Mouse (Mus musculus): ENCODE measurements around the gene Slc38a7. TPM values are rescaled to one million over a fixed set of nuclear protein-coding genes. Genes with fewer than 3 reads are reported as not detected.
"Not testable (repeated sequence)": the region's sequence is repeated elsewhere in the genome, so short reads cannot be mapped to it uniquely, and the experiment has no call there.

Gene Slc38a7
- polyA plus RNA-seq, 1 experiment from 2014 or later: 39.9 TPM

DNA sequence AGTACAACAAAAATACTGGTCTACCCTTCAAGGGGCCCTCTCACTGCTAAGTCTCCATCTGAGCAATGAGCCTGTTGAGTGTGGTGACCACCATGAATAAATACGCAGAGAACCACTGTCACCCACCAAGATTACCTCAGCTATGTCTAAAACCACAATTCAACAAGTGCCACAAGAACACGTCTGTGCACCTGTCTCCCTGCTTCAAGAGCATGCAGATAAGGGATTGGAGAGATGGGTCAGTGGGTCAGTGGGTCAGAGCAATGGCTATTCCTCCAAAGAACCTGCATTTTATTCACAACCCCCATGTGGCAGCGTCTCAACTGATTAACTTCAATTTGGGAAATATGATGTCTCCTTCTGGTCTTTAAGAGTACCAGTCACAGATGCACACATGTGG, 53.0 kb downstream of the Slc38a7 start:
- no peak for TF ChIP-seq CTCF (IDR thresholded peaks at IDR 0.05; ENCODE audit: low read depth)
- no peaks in the 10 kb centered on the region for H3K27me3 ChIP-seq (replicated peaks; ENCODE audit: control insufficient read depth, insufficient read depth, low read length)
- no peak overlapping the region for H3K4me2 ChIP-seq (replicated peaks; ENCODE audit: low read depth)
- H3K27ac ChIP-seq (ENCODE audit: low read depth, low read length): no peak overlapping the region
- ATAC-seq: no peak
- H3K4me1 ChIP-seq (replicated peaks; ENCODE audit: control insufficient read depth, insufficient read depth, low read length): 0 out of 2 replicates have a peak, but pooled peaks cover 2% of the 10 kb centered on the region
- H3K9ac ChIP-seq (ENCODE audit: low read depth, low read length): no peak overlapping the region
- WGBS: 82% methylated on average over 3 of the region's 3 CpGs
- no peaks in the 10 kb centered on the region for H3K9me3 ChIP-seq (ENCODE audit: control insufficient read depth)
- H3K4me3 ChIP-seq (ENCODE audit: low read depth, low read length): no peak overlapping the region
- H3K36me3 ChIP-seq (ENCODE audit: control insufficient read depth, insufficient read depth): peaks cover 4% of the 10 kb centered on the region

DNA sequence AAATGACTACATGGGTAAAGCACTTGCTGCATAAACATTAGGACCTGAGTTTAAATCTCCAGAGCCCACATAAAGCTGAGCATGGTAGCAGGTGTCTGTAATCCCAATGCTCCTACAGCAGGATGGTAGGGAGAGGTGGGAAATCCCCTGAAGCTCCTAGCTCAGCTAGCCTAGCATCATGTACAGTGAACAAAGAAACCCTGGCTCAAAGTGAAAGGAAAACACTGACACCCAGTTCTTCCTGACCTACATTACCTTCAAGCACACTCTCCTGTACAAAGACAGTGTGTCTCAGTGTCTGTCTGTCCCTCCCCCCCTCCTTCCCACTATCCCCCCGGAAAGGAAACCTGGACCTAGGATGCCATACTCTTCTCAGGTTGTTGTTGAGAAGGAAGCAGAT, 53.4 kb downstream of the Slc38a7 start:
- no peak overlapping the region for H3K4me3 ChIP-seq (ENCODE audit: low read depth, low read length)
- no peak overlapping the region for H3K4me2 ChIP-seq (replicated peaks; ENCODE audit: low read depth)
- no peak overlapping the region for H3K27ac ChIP-seq (ENCODE audit: low read depth, low read length)
- H3K4me1 ChIP-seq (replicated peaks; ENCODE audit: control insufficient read depth, insufficient read depth, low read length): no peaks in the 10 kb centered on the region
- peaks cover 4% of the 10 kb centered on the region for H3K36me3 ChIP-seq (ENCODE audit: control insufficient read depth, insufficient read depth)
- WGBS: 70% methylated on average over 1 of the region's 1 CpGs
- no peak for TF ChIP-seq CTCF (IDR thresholded peaks at IDR 0.05; ENCODE audit: low read depth)
- no peak for ATAC-seq
- no peaks in the 10 kb centered on the region for H3K27me3 ChIP-seq (replicated peaks; ENCODE audit: control insufficient read depth, insufficient read depth, low read length)
- H3K9ac ChIP-seq (ENCODE audit: low read depth, low read length): no peak overlapping the region
- H3K9me3 ChIP-seq (ENCODE audit: control insufficient read depth): no peaks in the 10 kb centered on the region

DNA sequence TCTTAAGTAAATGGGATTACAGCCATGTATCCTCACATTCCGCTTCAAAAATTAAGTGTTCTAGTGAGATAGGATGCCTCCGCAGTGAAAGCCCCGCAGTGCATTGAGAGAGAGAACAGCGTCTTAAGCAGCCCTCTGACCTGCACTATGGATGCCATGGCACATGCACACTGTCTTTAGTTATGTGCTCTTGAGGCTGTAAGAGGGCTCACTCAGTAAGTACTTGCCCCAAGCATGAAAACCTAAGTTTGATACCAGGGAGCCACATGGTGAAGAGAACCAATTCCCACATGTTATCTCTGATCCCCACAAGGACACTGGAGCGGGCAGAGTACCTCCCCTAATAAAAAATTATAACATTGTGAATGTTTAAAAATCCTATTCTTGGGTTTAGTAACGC, 54.2 kb downstream of the Slc38a7 start:
- H3K4me1 ChIP-seq (replicated peaks; ENCODE audit: control insufficient read depth, insufficient read depth, low read length): no peaks in the 10 kb centered on the region
- TF ChIP-seq CTCF (IDR thresholded peaks at IDR 0.05; ENCODE audit: low read depth): no peak

DNA sequence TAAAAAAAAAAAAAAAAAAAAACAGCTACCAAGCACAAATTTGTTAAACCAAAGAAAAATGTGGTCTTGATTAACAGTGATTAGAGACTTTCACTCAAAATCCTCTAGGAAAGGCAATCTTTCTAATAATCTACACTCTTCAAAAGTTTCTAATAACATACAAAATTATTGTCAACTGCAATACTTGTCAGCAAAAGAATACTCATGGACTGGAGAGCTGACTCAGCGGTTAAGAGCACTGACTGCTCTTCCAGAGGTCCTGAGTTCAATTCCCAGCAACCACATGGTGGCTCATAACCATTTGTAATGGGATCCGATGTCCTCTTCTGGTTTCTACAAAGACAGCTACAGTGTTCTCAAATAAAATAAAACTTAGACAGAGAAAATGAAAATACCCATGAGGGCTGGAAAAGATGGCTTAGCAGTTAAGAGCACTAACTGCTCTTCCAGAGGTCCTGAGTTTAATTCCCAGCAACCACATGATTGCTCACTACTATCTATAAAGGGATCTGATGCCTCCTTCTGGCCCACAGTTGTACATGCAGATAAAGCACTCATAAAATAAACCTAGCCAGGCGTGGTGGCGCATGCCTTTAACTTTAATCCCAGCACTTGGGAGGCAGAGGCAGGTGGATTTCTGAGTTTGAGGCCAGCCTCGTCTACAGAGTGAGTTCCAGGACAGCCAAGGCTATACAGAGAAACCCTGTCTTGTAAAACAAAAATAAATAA, 57.8 kb downstream of the Slc38a7 start:
- WGBS: 85% methylated on average over 5 of the region's 5 CpGs
- not testable (repeated sequence) for H3K27ac ChIP-seq (ENCODE audit: low read depth, low read length); ATAC-seq; H3K4me1 ChIP-seq (replicated peaks; ENCODE audit: control insufficient read depth, insufficient read depth, low read length); H3K36me3 ChIP-seq (ENCODE audit: control insufficient read depth, insufficient read depth); H3K9me3 ChIP-seq (ENCODE audit: control insufficient read depth); H3K9ac ChIP-seq (ENCODE audit: low read depth, low read length); H3K4me2 ChIP-seq (replicated peaks; ENCODE audit: low read depth); H3K4me3 ChIP-seq (ENCODE audit: low read depth, low read length); H3K27me3 ChIP-seq (replicated peaks; ENCODE audit: control insufficient read depth, insufficient read depth, low read length)

More for the DNA sequence above, 54.2 kb downstream of the Slc38a7 start:
- Histone ChIP-seq H3K27me3 (replicated peaks; ENCODE audit: control insufficient read depth, insufficient read depth, low read length) (no peaks in the 10 kb centered on the region), H3K36me3 (ENCODE audit: control insufficient read depth, insufficient read depth) (peaks cover 4% of the 10 kb centered on the region), H3K9me3 (ENCODE audit: control insufficient read depth) (no peaks in the 10 kb centered on the region), H3K4me2 (replicated peaks; ENCODE audit: low read depth) (no peak overlapping the region), H3K9ac (ENCODE audit: low read depth, low read length) (no peak overlapping the region), H3K27ac (ENCODE audit: low read depth, low read length) (no peak overlapping the region), H3K4me3 (ENCODE audit: low read depth, low read length) (no peak overlapping the region)
- WGBS: 88% methylated on average over 6 of the region's 6 CpGs
- no peak for ATAC-seq

Other genes with a start within 250 kb of the Slc38a7 start
- gene Gins3, start 220.1 kb downstream of the Slc38a7 start, polyA plus RNA-seq (2015; fragmentation: Nextera tagmentation; extraction: Ambion mirVana): 3.6 and 4.3 TPM in 2 replicates
- gene Ndrg4, start 176.6 kb downstream of the Slc38a7 start, polyA plus RNA-seq (2015; fragmentation: Nextera tagmentation; extraction: Ambion mirVana): 11.5 and 13.1 TPM in 2 replicates
- 8.2 and 9.3 TPM in 2 replicates for gene Setd6, start 137.7 kb downstream of the Slc38a7 start, polyA plus RNA-seq (2015; fragmentation: Nextera tagmentation; extraction: Ambion mirVana)
- 18.2 and 19.0 TPM in 2 replicates for gene Cnot1, start 46.1 kb downstream of the Slc38a7 start, polyA plus RNA-seq (2015; fragmentation: Nextera tagmentation; extraction: Ambion mirVana)
- 323 and 335 TPM in 2 replicates for gene Sap18b, start 28.2 kb downstream of the Slc38a7 start, polyA plus RNA-seq (2015; fragmentation: Nextera tagmentation; extraction: Ambion mirVana)
- 122 and 124 TPM in 2 replicates for gene Got2, start 35.0 kb upstream of the Slc38a7 start, polyA plus RNA-seq (2015; fragmentation: Nextera tagmentation; extraction: Ambion mirVana)